Comparison of ENCODE assay signal across 9 mouse cellular contexts in genomic region chr1:120602876-120603655, GRCm38 (mm10). TPM values are rescaled to one million over a fixed set of nuclear protein-coding genes. Genes with fewer than 3 reads are reported as not detected.
A peak's percentile ranks its signal among the peaks of the same experiment; 100 is the strongest.
DNase-seq lines count a peak whose midpoint lies in the region; ATAC-seq and TF ChIP-seq lines count a peak whose summit lies in the region.
"Had no signal": no experiment of that assay in that cellular context is flagged by ENCODE, and none has a peak within 500 bp of the region (broad histone marks: within the 10 kb centered on the region; RNA-seq: fewer than 3 reads in every experiment).

No protein-coding gene starts in this region.

- under 1% methylated on average over 83 of the region's 83 CpGs for WGBS in embryonic facial prominence, embryonic 10.5 days
- WGBS in intestine, embryonic 14.5 days, result under 1% methylated on average over 60 of the region's 83 CpGs
- under 1% methylated on average over 78 of the region's 83 CpGs for WGBS in midbrain, embryonic 14.5 days

- H3K4me2 ChIP-seq in intestine, embryonic 14.5 days (ENCODE audit: low read length), result peak overlapping the region; percentile 68
- H3K4me2 ChIP-seq in midbrain, embryonic 14.5 days (ENCODE audit: low read length), result peak overlapping the region; percentile 75

- H3K9me3 ChIP-seq in E14TG2a.4 (ENCODE audit: low read length), result peaks cover 11% of the 10 kb centered on the region
- no peaks in the 10 kb centered on the region for H3K9me3 ChIP-seq in embryonic facial prominence, embryonic 10.5 days
- no peaks in the 10 kb centered on the region for H3K9me3 ChIP-seq in intestine, embryonic 14.5 days (ENCODE audit: control insufficient read depth, low read length)
- no peaks in the 10 kb centered on the region for H3K9me3 ChIP-seq in midbrain, embryonic 14.5 days (ENCODE audit: control insufficient read depth, low read length)

- peak overlapping the region; percentile 61 for H3K4me3 ChIP-seq in E14TG2a.4 (replicated peaks; ENCODE audit: low read length)
- H3K4me3 ChIP-seq in embryonic facial prominence, embryonic 10.5 days, result peak overlapping the region; percentile 58
- H3K4me3 ChIP-seq in intestine, embryonic 14.5 days (ENCODE audit: low read depth, low read length), result peak overlapping the region; percentile 44
- H3K4me3 ChIP-seq in midbrain, embryonic 14.5 days (replicated peaks; ENCODE audit: low read depth, low read length), result peak overlapping the region; percentile 59

- H3K27ac ChIP-seq in embryonic facial prominence, embryonic 10.5 days (replicated peaks), result peak overlapping the region; percentile 10; the same call in 1 of the 2 replicates
- H3K27ac ChIP-seq in intestine, embryonic 14.5 days (ENCODE audit: low read depth), result no peak overlapping the region
- H3K27ac ChIP-seq in midbrain, embryonic 14.5 days (replicated peaks; ENCODE audit: low read depth, low read length), result peak overlapping the region; percentile 93

- peak; percentile 32; the same call in 1 of the 2 replicates for ATAC-seq in intestine, embryonic 14.5 days (replicated peaks; ENCODE audit: low FRiP score, low TSS enrichment, low read depth)
- no peak for ATAC-seq in midbrain, embryonic 14.5 days (ENCODE audit: low FRiP score, low TSS enrichment)

- no peak overlapping the region for H3K9ac ChIP-seq in intestine, embryonic 14.5 days (ENCODE audit: low read length)
- H3K9ac ChIP-seq in midbrain, embryonic 14.5 days (replicated peaks; ENCODE audit: low read length), result peak overlapping the region; percentile 91

- peak; percentile 50 for DNase-seq in gastrocnemius, postnatal 10 days
- no peak for DNase-seq in gastrocnemius, adult 18-20 months (ENCODE audit: low spot score)
- DNase-seq in embryonic facial prominence, embryonic 10.5 days (ENCODE audit: low spot score), result peak; percentile 76
- no peak for DNase-seq in intestine, embryonic 14.5 days (ENCODE audit: low spot score)
- DNase-seq in midbrain, embryonic 14.5 days, result peak; percentile 69
- DNase-seq in spleen, adult 18-20 months, result no peak
- no peak for DNase-seq in c-Kit-positive CD71-positive TER-119-positive erythroid progenitor cells, embryonic 14.5 days (ENCODE audit: low spot score)

- H3K4me1 ChIP-seq in E14TG2a.4 (replicated peaks; ENCODE audit: low read depth, low read length), result peaks cover 61% of the 10 kb centered on the region
- H3K4me1 ChIP-seq in embryonic facial prominence, embryonic 10.5 days, result peaks cover 30% of the 10 kb centered on the region
- H3K4me1 ChIP-seq in intestine, embryonic 14.5 days (replicated peaks; ENCODE audit: control insufficient read depth, insufficient read depth, low read length), result 0 out of 2 replicates have a peak, but pooled peaks cover 4% of the 10 kb centered on the region
- H3K4me1 ChIP-seq in midbrain, embryonic 14.5 days (ENCODE audit: control insufficient read depth, insufficient read depth, low read length), result no peaks in the 10 kb centered on the region

- H3K36me3 ChIP-seq in E14TG2a.4 (ENCODE audit: insufficient read depth, low read length), result no peaks in the 10 kb centered on the region
- no peaks in the 10 kb centered on the region for H3K36me3 ChIP-seq in embryonic facial prominence, embryonic 10.5 days (replicated peaks)
- no peaks in the 10 kb centered on the region for H3K36me3 ChIP-seq in intestine, embryonic 14.5 days (ENCODE audit: control insufficient read depth, insufficient read depth, low read length)
- H3K36me3 ChIP-seq in midbrain, embryonic 14.5 days (ENCODE audit: control insufficient read depth, insufficient read depth, low read length), result no peaks in the 10 kb centered on the region

- TF ChIP-seq CTCF in E14TG2a.4 (conservative IDR thresholded peaks at IDR 0.05; ENCODE audit: low read length), result no peak

- peaks cover 94% of the 10 kb centered on the region for H3K27me3 ChIP-seq in E14TG2a.4 (ENCODE audit: insufficient read depth, low read length)
- H3K27me3 ChIP-seq in embryonic facial prominence, embryonic 10.5 days (replicated peaks; ENCODE audit: low read depth, poor library complexity, severe bottlenecking), result peaks cover 100% of the 10 kb centered on the region
- H3K27me3 ChIP-seq in intestine, embryonic 14.5 days (replicated peaks; ENCODE audit: control insufficient read depth, insufficient read depth, low read length), result peaks cover 98% of the 10 kb centered on the region
- H3K27me3 ChIP-seq in midbrain, embryonic 14.5 days (ENCODE audit: control insufficient read depth, insufficient read depth, low read length), result peaks cover 46% of the 10 kb centered on the region; the same call in 1 of the 2 replicates

RNA-seq across cellular contexts. Expression of gene En1, which starts 0.8 kb away (rescaled TPM):
- 1 to 10 TPM; 7.3 to 9.2 TPM for total RNA-seq in gastrocnemius, postnatal 10 days (2021)
- 10 to 100 TPM in 1 of 2 experiments, 1 to 10 TPM in 1; 5.6 to 10.2 TPM for total RNA-seq in gastrocnemius, adult 18-20 months (2021)
- 0.30 and 0.47 TPM in 2 replicates for polyA plus RNA-seq in embryonic facial prominence, embryonic 10.5 days (2016; fragmentation: Nextera tagmentation; extraction: Ambion mirVana)
- not detected in 2 replicates for polyA plus RNA-seq in intestine, embryonic 14.5 days (2014; fragmentation: Nextera tagmentation; extraction: Ambion mirVana)
- polyA plus RNA-seq in midbrain, embryonic 14.5 days (2014; fragmentation: Nextera tagmentation; extraction: Ambion mirVana), result 16.8 and 18.3 TPM in 2 replicates
- total RNA-seq: hematopoietic stem cell, adult 5-6 weeks had no signal

Comparison
In these comparisons a context has a peak if more than half of its experiments do, and no peak if none do; other contexts are left out.
1. DNase-seq: peak in gastrocnemius, postnatal 10 days (single experiment), embryonic facial prominence, embryonic 10.5 days (single experiment) and midbrain, embryonic 14.5 days (single experiment); none in gastrocnemius, adult 18-20 months (single experiment), intestine, embryonic 14.5 days (single experiment), spleen, adult 18-20 months (0 of 2) and c-Kit-positive CD71-positive TER-119-positive erythroid progenitor cells, embryonic 14.5 days (single experiment).
2. RNA of gene En1, which starts 0.8 kb away (polyA plus RNA-seq): 16.8 to 18.3 TPM in midbrain, embryonic 14.5 days; 0.30 to 0.47 TPM in embryonic facial prominence, embryonic 10.5 days and not detected in intestine, embryonic 14.5 days; every median in the first group is over 10 times any median in the second.
3. Peak in every context shown above with its lines, with median percentiles within 50 percentile points of each other: H3K4me3 ChIP-seq.